Mouse (Mus musculus) hindbrain, postnatal 0 days (tissue): ENCODE data around the gene Kmt2e. TPM values are rescaled to one million over a fixed set of nuclear protein-coding genes. Genes with fewer than 3 reads are reported as not detected.

ENCODE experiments used
- ATAC-seq: fragments of 200-750 bp; cut with Nextera tagmentation; 2 replicates; pipeline ENCODE4 v1.8.0; 2017; ENCODE audit warnings: mild to moderate bottlenecking, moderate TSS enrichment, moderate library complexity
- DNase-seq: peaks from one replicate; pipeline ENCODE4 v3.0.0-alpha.2; 2015; ENCODE audit warnings: low spot score
- H3K27ac ChIP-seq: fragments of 300-500 bp; sonication (generic); 2 replicates; pipeline ENCODE4 v1.5.1; 2014; ENCODE audit warnings: mild to moderate bottlenecking
- H3K27me3 ChIP-seq: fragments of 300-500 bp; sonication (generic); 2 replicates; pipeline ENCODE4 v1.6.1; 2014; ENCODE audit warnings: low read length, mixed read lengths; ENCODE audit not compliant: insufficient read depth
- H3K36me3 ChIP-seq: fragments of 300-500 bp; sonication (generic); 2 replicates; pipeline ENCODE4 v1.6.1; 2014; ENCODE audit warnings: low read length, mixed read lengths; ENCODE audit not compliant: insufficient read depth
- H3K4me1 ChIP-seq: fragments of 300-500 bp; sonication (generic); 2 replicates; pipeline ENCODE4 v1.6.1; 2014; ENCODE audit warnings: antibody characterized with exemption, low read length, mixed read lengths; ENCODE audit not compliant: insufficient read depth
- H3K4me2 ChIP-seq: fragments of 300-500 bp; sonication (generic); 2 replicates; pipeline ENCODE4 v1.6.1; 2014; ENCODE audit warnings: low read depth, mild to moderate bottlenecking, low read length, moderate library complexity, mixed read lengths
- H3K4me3 ChIP-seq: fragments of 300-500 bp; sonication (generic); 2 replicates; pipeline ENCODE4 v1.5.1; 2014; ENCODE audit warnings: low read length
- H3K9ac ChIP-seq: fragments of 300-500 bp; sonication (generic); replicated peaks from 2 replicates; pipeline ENCODE4 v1.6.1; 2014; ENCODE audit warnings: mild to moderate bottlenecking, low read length, moderate library complexity, mixed read lengths
- H3K9me3 ChIP-seq: fragments of 300-500 bp; sonication (generic); 2 replicates; pipeline ENCODE4 v1.6.1; 2016; ENCODE audit warnings: low read length, mixed read lengths
- CTCF ChIP-seq: IDR thresholded peaks from 2 replicates; pipeline ENCODE4 v1.5.1; 2016; ENCODE audit warnings: antibody characterized with exemption, control low read depth, low read depth
- WGBS: fragments of 180-500 bp; shearing (Covaris S2); extraction: QIAGEN DNeasy Blood & Tissue Kit; methylation state at CpG from one replicate; pipeline ENCODE4 v1.1.7; 2014; 5-methylcytosine and 5-hydroxymethylcytosine counted together
- polyA plus RNA-seq: library from polyadenylated mRNA; unstranded; fragments of >200 nt; fragmentation: Nextera tagmentation; extraction: Ambion mirVana; gene quantifications from 2 replicates; pipeline ENCODE4 v1.2.1, GENCODE M21; 2015
- total RNA-seq: library from RNA; depleted of rRNA; stranded (reverse); fragments of >200 nt; gene quantifications from 2 replicates; pipeline ENCODE4 v1.2.3, GENCODE M21; 2014

The Kmt2e gene
- total and polyA plus RNA-seq, 2 experiments from 2014 or later = 51.2 to 119 TPM

- H3K9ac ChIP-seq = peak overlapping the region; percentile 99
- H3K4me2 ChIP-seq = peak overlapping the region; percentile 89
- peaks cover 4% of the 10 kb centered on the region; the same call in 1 of the 2 replicates for H3K4me1 ChIP-seq
- under 1% methylated on average over 10 of the region's 10 CpGs for WGBS
- H3K27me3 ChIP-seq = no peaks in the 10 kb centered on the region
- DNase-seq (no peak), ATAC-seq (no peak)
- TF ChIP-seq CTCF = no peak
- H3K27ac ChIP-seq = peak overlapping the region; percentile 100
- no peaks in the 10 kb centered on the region for H3K9me3 ChIP-seq
- no peaks in the 10 kb centered on the region for H3K36me3 ChIP-seq
- H3K4me3 ChIP-seq = peak overlapping the region; percentile 89
Observed at GRCm38 (mm10) chr5:23431948-23432707, 2.1 kb upstream of the Kmt2e start.

GRCm38 (mm10) chr5:23432708-23433645 is 1.3 kb upstream of the Kmt2e start:
- Histone ChIP-seq H3K36me3 (no peaks in the 10 kb centered on the region), H3K9me3 (no peaks in the 10 kb centered on the region), H3K27ac (peak overlapping the region; percentile 100), H3K4me3 (peak overlapping the region; percentile 89), H3K27me3 (no peaks in the 10 kb centered on the region), H3K4me2 (peak overlapping the region; percentile 89), H3K9ac (peak overlapping the region; percentile 99), H3K4me1 (peaks cover 4% of the 10 kb centered on the region; the same call in 1 of the 2 replicates)
- peak; percentile 97 for DNase-seq
- ATAC-seq = peak; percentile 89
- no peak for TF ChIP-seq CTCF
- under 1% methylated on average over 54 of the region's 61 CpGs for WGBS

- ATAC-seq = no peak
- H3K9me3 ChIP-seq = no peaks in the 10 kb centered on the region
- WGBS = 2% methylated on average over 44 of the region's 46 CpGs
Observed at GRCm38 (mm10) chr5:23434598-23435481, 599 bp downstream of the Kmt2e start.

GRCm38 (mm10) chr5:23435482-23436125 is 1.4 kb downstream of the Kmt2e start:
- no peak for ATAC-seq
- Histone ChIP-seq H3K27ac (peak overlapping the region; percentile 100), H3K27me3 (no peaks in the 10 kb centered on the region), H3K9me3 (no peaks in the 10 kb centered on the region), H3K4me3 (peak overlapping the region; percentile 89), H3K4me1 (0 out of 2 replicates have a peak, but pooled peaks cover 3% of the 10 kb centered on the region), H3K4me2 (peak overlapping the region; percentile 89), H3K36me3 (no peaks in the 10 kb centered on the region), H3K9ac (peak overlapping the region; percentile 99)
- under 1% methylated on average over 13 of the region's 13 CpGs for WGBS
- TF ChIP-seq CTCF = no peak
- peak; percentile 79 for DNase-seq

More at GRCm38 (mm10) chr5:23434598-23435481, 599 bp downstream of the Kmt2e start:
- Histone ChIP-seq H3K4me2 (peak overlapping the region; percentile 89), H3K4me1 (0 out of 2 replicates have a peak, but pooled peaks cover 3% of the 10 kb centered on the region), H3K27ac (peak overlapping the region; percentile 100), H3K4me3 (peak overlapping the region; percentile 89), H3K9ac (peak overlapping the region; percentile 99), H3K36me3 (no peaks in the 10 kb centered on the region), H3K27me3 (no peaks in the 10 kb centered on the region)
- peak; percentile 73 for DNase-seq
- TF ChIP-seq CTCF = no peak

- DNase-seq (no peak), ATAC-seq (no peak)
- H3K4me3 ChIP-seq = peak overlapping the region; percentile 89
- no peak overlapping the region for H3K27ac ChIP-seq
- no peak for TF ChIP-seq CTCF
- no peaks in the 10 kb centered on the region for H3K27me3 ChIP-seq
- peak overlapping the region; percentile 89 for H3K4me2 ChIP-seq
- H3K9me3 ChIP-seq = no peaks in the 10 kb centered on the region
- 6% methylated on average over 2 of the region's 2 CpGs for WGBS
- peak overlapping the region; percentile 99 for H3K9ac ChIP-seq
- no peaks in the 10 kb centered on the region for H3K36me3 ChIP-seq
- H3K4me1 ChIP-seq = 0 out of 2 replicates have a peak, but pooled peaks cover 3% of the 10 kb centered on the region
Observed at GRCm38 (mm10) chr5:23436735-23437134, 2.5 kb downstream of the Kmt2e start.
